Mouse (Mus musculus) lung, adult 2 months (tissue): ENCODE data around the gene Pard6b. TPM values are rescaled to one million over a fixed set of nuclear protein-coding genes. Genes with fewer than 3 reads are reported as not detected.
A peak's percentile ranks its signal among the peaks of the same experiment; 100 is the strongest.

ENCODE experiments used
- DNase-seq: peaks from one replicate; pipeline ENCODE4 v3.0.0; 2022
- H3K4me1 ChIP-seq: fragments of 200-500 bp; 2 replicates; pipeline ENCODE4 v1.6.1; 2011; ENCODE audit warnings: low read length; ENCODE audit not compliant: control insufficient read depth, insufficient read depth
- H3K4me3 ChIP-seq: fragments of 200-500 bp; replicated peaks from 2 replicates; pipeline ENCODE3; 2011; ENCODE audit warnings: low read depth, mild to moderate bottlenecking, control low read depth, low read length; ENCODE audit errors: extremely low read depth
- CTCF ChIP-seq: fragments of 200-500 bp; IDR thresholded peaks from 2 replicates; pipeline ENCODE4 v1.5.1; 2011; ENCODE audit warnings: mild to moderate bottlenecking, low read length, control low read depth; ENCODE audit not compliant: insufficient read depth
- POLR2A ChIP-seq: fragments of 200-500 bp; IDR thresholded peaks from 2 replicates; pipeline ENCODE4 v1.6.1; 2011; ENCODE audit warnings: low read depth, mild to moderate bottlenecking, control low read depth, low read length, borderline replicate concordance; ENCODE audit errors: extremely low read depth
- WGBS: fragments of 180-500 bp; shearing (Covaris S2); methylation state at CpG from one replicate; pipeline ENCODE4 v1.1.7; 2018; 5-methylcytosine and 5-hydroxymethylcytosine counted together
- polyA plus RNA-seq: library from polyadenylated mRNA; depleted of rRNA; stranded (reverse); fragments of >200 nt; gene quantifications from 2 replicates; pipeline ENCODE4 v1.2.3, GENCODE M21; 2012

Gene Pard6b
- polyA plus RNA-seq, 1 experiment, result 60.1 TPM

DNA sequence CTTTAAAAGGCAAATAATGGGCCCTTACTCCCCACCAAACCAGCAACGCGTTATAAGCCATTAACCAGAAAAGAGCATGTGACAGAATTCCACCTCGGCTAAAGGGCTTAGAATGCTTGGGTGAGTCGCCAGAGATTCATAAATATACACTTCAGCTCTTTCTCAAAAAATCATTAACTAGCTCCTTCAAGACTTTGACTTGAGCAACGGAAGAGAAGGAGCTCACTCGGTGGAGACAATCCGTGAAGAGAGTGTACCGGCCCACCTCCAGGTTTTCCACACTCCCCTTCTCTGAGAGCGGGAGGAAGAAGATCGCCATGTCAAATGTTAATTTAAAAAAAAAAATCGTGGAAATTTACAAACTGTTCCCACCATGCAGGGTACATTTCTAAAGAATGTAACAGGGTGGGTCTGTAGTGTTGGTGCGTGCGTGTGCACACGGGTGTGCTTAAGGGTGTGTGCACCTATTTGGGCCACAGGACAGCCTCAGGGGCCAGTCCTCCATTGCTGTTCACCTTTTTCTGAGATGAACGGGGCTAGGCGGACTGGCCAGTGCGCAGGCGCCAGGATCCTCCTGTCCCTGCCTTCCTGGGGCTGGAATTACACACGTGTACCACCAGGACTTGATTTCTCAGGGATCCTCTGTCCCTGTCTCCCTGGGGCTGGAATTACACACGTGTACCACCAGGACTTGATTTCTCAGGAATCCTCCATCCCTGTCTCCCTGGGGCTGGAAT lies 3.8 kb upstream of the Pard6b start:
- no peak for DNase-seq
- TF ChIP-seq POLR2A, result no peak
- H3K4me1 ChIP-seq, result peaks cover 2% of the 10 kb centered on the region; the same call in 1 of the 2 replicates
- WGBS, result 58% methylated on average over 20 of the region's 20 CpGs
- H3K4me3 ChIP-seq, result no peak overlapping the region

DNA sequence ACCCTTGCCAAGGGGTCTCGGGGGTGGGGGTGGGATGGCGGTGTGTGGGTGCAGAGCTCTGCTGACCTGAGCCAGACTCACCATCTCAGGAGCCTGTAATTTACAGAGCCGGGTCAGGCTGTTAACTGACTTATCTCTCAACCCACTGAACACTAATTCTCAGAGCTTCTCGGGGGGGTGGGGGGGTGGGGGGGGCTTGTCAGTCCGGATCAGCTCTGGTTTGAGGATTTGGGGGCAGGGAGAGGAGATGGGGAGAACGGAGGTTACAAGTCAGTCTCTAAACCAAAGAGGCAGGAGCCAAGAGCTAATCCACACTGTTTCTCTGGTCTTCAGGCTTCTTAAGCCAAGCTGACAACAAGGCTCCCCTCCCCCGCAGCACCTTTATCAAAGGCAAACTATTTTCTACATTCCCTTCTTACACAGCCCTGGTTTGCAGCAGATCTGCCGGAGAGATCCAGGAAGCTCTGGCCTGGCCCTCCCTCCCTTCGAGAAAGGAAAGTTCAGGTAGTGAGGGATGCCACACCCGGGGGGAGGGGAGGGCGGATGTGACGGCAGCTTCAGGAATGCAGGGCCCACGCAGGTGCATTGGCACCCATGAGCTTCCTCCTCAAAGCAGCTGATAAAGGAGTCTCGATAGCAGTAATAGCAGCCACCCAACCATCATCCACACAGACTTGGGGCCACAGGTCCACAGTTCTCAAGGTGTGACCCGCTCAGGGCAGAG lies 2.5 kb upstream of the Pard6b start:
- peak overlapping the region; percentile 37 for H3K4me3 ChIP-seq
- WGBS, result 21% methylated on average over 15 of the region's 15 CpGs
- TF ChIP-seq CTCF (no peak), POLR2A (peak; percentile 66; the same call in 1 of the 2 replicates)

DNA sequence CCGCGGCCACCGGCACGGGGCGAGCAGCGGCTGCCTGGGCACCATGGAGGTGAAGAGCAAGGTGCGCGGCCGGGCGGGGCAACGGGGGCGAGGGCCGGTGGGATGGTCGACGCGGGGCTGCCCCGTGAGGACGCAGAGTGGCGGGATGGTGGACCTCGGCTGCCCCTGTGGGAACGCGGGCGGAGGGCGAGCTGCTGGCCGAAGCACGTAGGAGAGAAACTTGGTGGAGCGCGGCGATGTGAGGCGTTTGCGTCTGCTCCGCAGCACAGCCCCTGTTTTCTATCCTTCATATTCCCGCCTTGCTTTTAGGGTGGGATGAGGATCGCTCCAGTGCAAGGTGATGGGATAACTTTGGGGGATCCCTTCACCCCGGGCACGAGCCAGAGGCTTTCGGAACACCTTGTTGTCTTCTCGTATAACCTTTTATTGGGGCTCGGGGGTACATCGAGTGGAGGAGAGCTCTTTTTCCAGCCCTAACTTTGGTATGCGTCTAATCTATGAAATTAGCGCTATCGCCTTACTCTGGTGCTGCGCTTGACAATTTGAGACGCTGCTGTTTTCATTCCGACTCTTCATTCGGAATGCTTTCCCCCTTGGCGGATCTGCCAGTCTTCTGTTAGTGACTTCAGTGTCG lies 612 bp downstream of the Pard6b start:
- Histone ChIP-seq H3K4me3 (peak overlapping the region; percentile 74), H3K4me1 (peaks cover 2% of the 10 kb centered on the region; the same call in 1 of the 2 replicates)
- WGBS, result 1% methylated on average over 49 of the region's 49 CpGs
- DNase-seq, result peak; percentile 47
- no peak for TF ChIP-seq CTCF
- no peak for TF ChIP-seq POLR2A

More for the DNA sequence above, 2.5 kb upstream of the Pard6b start:
- DNase-seq, result peak; percentile 80
- H3K4me1 ChIP-seq, result peaks cover 2% of the 10 kb centered on the region; the same call in 1 of the 2 replicates

DNA sequence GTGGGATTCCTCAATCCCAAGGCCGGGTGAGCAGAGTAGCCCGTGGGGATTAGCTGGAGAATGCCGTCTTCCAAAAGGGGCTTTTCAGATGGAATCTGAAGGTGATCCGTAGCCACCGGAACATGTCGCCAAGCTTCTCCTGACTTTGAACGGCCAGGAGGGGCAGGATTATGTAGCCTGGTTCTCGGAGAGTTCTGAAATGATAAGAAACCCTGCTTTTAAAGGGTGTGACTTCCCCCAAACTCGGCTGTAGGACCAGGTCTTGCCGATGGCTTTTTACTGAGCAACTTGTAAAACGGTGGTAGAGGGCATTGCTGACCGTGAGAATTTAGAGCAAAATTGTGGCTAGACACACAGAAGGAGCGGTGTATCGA lies 1.1 kb downstream of the Pard6b start:
- TF ChIP-seq CTCF (no peak), POLR2A (no peak)
- peak overlapping the region; percentile 74 for H3K4me3 ChIP-seq
- WGBS, result 5% methylated on average over 14 of the region's 14 CpGs
- no peak for DNase-seq
- H3K4me1 ChIP-seq, result peaks cover 2% of the 10 kb centered on the region; the same call in 1 of the 2 replicates

DNA sequence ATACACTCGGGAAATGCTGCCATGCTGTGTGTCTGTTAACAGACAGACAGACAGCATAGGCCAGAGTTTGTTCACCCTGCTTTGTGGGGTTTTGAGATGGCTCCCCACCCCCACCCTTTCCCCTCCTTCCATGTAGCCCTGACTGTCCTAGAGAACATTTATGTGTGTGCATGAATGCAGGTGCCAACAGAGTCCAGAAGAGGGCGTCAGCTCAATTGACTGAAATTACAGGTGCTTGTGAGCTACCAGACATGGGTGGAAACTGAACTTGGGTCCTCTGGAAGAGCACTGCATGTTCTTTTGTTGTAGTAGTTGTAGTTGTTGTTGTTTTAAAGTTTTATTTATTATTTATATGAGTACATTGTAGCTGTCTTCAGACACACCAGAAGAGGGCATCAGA lies 2.8 kb downstream of the Pard6b start:
- WGBS, result 54% methylated on average over 2 of the region's 2 CpGs
- no peak overlapping the region for H3K4me3 ChIP-seq
- peaks cover 2% of the 10 kb centered on the region; the same call in 1 of the 2 replicates for H3K4me1 ChIP-seq
- DNase-seq, result no peak
- TF ChIP-seq POLR2A (no peak), CTCF (no peak)

DNA sequence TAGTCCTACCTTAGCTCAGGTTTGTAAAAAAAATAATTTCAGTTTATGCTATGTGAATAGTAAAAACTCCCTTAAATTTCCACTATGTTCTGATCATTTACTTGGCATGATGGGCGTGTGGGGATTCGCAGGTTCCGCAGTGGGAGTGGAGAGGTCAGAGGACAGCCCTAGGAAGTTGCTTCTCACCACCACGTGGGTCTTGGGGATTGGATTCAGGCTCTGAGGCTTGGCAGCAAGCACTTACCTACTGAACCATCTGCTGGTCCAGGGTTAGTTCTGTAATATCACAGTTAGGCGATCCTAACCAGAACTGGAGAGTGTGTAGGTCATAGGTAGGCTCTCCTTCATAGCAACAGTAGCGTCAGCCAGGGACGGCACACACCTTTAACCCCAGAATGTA lies 3.4 kb downstream of the Pard6b start:
- no peak for TF ChIP-seq POLR2A
- no peak for TF ChIP-seq CTCF
- DNase-seq, result no peak
- Histone ChIP-seq H3K4me3 (no peak overlapping the region), H3K4me1 (no peaks in the 10 kb centered on the region)
- 81% methylated on average over 7 of the region's 7 CpGs for WGBS

DNA sequence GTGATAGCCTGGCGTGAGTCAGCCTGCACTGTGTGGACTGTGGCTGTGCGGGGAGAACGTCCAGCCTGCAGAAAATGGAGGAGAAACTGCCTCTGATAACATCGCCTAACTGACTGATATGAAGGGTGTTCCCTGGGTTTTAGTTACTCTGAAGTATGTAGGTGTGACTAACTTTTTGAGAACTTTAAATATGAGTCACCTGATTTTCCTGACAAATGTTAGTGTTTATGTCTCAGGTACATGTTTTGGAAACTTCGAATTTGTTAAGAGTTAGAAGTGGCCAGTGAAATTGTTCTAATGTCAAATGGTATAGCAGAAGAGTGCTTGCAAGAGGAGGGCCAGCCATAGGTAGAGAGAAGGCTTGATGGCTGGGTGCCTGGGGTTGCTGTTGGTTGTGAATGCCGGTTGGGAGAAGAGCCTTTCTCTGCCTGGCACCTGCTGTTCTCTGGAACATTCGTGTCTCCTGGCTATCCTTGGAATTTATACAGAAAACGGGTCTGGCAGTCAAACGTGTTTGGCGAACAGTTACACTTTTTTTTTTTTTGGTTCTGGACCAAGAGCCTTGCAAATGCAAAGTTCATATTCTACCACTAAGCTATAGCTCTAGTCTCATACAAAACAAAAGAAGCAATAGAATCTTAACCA lies 4.9 kb downstream of the Pard6b start:
- WGBS, result 47% methylated on average over 10 of the region's 10 CpGs
- Histone ChIP-seq H3K4me1 (no peaks in the 10 kb centered on the region), H3K4me3 (no peak overlapping the region)
- no peak for DNase-seq
- TF ChIP-seq POLR2A, result peak; percentile 25; the same call in 1 of the 2 replicates
- no peak for TF ChIP-seq CTCF

DNA sequence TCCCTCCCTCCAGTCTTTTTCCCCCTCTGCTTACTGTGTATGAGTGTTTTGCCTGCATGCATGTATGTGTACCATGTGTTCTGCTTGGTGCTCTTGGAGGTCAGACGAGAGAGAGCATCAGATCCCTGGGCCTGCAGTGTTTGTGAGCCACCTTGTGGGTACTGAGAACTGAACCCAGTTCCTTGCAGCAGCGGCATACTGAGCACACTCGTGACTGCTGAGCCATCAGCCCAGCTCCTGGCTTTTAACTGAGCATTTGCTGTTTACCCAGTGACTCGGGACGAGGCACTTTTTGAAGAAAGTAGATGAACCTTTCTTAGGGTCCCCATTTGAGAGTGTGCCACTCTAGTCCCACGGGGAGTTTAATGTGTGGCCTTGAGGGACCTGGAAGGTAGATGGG lies 5.5 kb downstream of the Pard6b start:
- Histone ChIP-seq H3K4me1 (no peaks in the 10 kb centered on the region), H3K4me3 (no peak overlapping the region)
- WGBS, result 51% methylated on average over 6 of the region's 6 CpGs
- no peak for DNase-seq
- TF ChIP-seq POLR2A (no peak), CTCF (no peak)

DNA sequence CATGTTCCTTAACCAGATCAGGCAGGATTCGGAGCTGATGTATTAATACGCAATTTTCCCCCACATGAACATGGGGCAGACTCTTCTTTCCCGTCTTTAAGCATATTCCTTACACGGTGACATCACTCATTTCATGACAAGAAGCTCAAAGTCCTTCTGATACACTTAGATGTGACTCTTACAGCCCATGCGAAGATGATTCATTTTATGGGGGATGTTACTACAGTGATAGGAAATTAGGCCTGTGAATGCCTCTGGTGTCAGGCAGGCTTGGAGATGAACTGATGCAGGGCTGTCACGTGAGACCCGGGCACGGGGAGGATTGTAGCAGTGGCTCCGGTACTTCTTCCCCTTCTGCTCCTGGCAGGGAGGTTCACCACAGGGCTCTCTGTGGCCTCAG lies 6.0 kb downstream of the Pard6b start:
- WGBS, result 74% methylated on average over 9 of the region's 9 CpGs

DNA sequence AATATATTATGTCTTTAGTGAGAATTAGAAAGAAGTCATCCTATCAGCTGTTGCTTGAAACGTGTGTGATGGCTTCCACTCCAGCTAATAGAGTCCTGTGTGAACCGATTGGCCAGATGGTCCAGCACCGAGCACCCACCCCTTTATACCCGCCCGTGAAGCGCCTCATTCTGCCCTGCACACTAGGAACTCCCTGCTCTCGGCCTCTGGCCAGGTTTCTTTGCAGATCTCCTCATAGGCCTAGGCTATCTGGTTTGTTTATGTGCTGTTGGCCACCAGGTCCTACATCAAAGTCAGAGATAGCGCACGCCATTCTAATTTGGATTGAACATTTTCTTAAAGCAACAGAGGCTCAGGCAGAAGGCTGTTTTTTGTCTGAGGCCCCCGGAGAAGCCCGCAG lies 10.8 kb downstream of the Pard6b start:
- Histone ChIP-seq H3K4me3 (no peak overlapping the region), H3K4me1 (no peaks in the 10 kb centered on the region)
- no peak for DNase-seq
- WGBS, result 65% methylated on average over 11 of the region's 11 CpGs
- no peak for TF ChIP-seq CTCF
- no peak for TF ChIP-seq POLR2A

More for the DNA sequence above, 6.0 kb downstream of the Pard6b start:
- Histone ChIP-seq H3K4me3 (no peak overlapping the region), H3K4me1 (no peaks in the 10 kb centered on the region)
- DNase-seq, result no peak
- TF ChIP-seq CTCF (no peak), POLR2A (no peak)
